Mouse (Mus musculus): ENCODE results near the gene Olfr688. TPM values are rescaled to one million over a fixed set of nuclear protein-coding genes. Genes with fewer than 3 reads are reported as not detected.

The Olfr688 gene
- total RNA-seq (2021): not detected
- long read RNA-seq, experiment 1: 0 reads
- long read RNA-seq, experiment 2: 0 reads

- intact Hi-C loops (cut with DNase I): no loop called here
- TF ChIP-seq CTCF (IDR thresholded peaks at IDR 0.05): no peak
- Histone ChIP-seq H3K4me3 (no peak within 1 kb of the TSS), H3K27ac (no peak within 1 kb of the TSS)
- DNase-seq: no peak
Observed at GRCm38 (mm10) chr7:105287795-105288194, at the start of gene Olfr688. Gene Olfr688, plus strand, starts transcription at chr7:105288095.

- TF ChIP-seq CTCF (IDR thresholded peaks at IDR 0.05): no peak
- no peak for DNase-seq
- H3K27ac ChIP-seq: peak overlapping the region; percentile 53; the same call in 1 of the 2 replicates
- intact Hi-C loops (cut with DNase I): no loop called here
- no peak overlapping the region for H3K4me3 ChIP-seq
Observed at GRCm38 (mm10) chr7:105247671-105248070, 40.2 kb upstream of the Olfr688 start.

- peak; percentile 30; the same call in 1 of the 2 replicates for TF ChIP-seq CTCF (IDR thresholded peaks at IDR 0.05)
- DNase-seq: no peak
- peak overlapping the region; percentile 53; the same call in 1 of the 2 replicates for H3K27ac ChIP-seq
- H3K4me3 ChIP-seq: no peak overlapping the region
- intact Hi-C loops (cut with DNase I): no loop called here
Observed at GRCm38 (mm10) chr7:105248197-105248596, 39.7 kb upstream of the Olfr688 start.

GRCm38 (mm10) chr7:105256656-105257055 lies 31.2 kb upstream of the Olfr688 start:
- DNase-seq: peak; percentile 24
- no peak overlapping the region for H3K4me3 ChIP-seq
- intact Hi-C loops (cut with DNase I): no loop called here

GRCm38 (mm10) chr7:105272426-105272825 lies 15.5 kb upstream of the Olfr688 start:
- TF ChIP-seq CTCF (IDR thresholded peaks at IDR 0.05): no peak
- Histone ChIP-seq H3K4me3 (no peak overlapping the region), H3K27ac (no peak overlapping the region)
- intact Hi-C loops (cut with DNase I): no loop called here
- no peak for DNase-seq

More at GRCm38 (mm10) chr7:105256656-105257055, 31.2 kb upstream of the Olfr688 start:
- no peak overlapping the region for H3K27ac ChIP-seq
- TF ChIP-seq CTCF (IDR thresholded peaks at IDR 0.05): peak; percentile 50

- no peak overlapping the region for H3K27ac ChIP-seq
- no peak for DNase-seq
- intact Hi-C loops (cut with DNase I): no loop called here
- no peak for TF ChIP-seq CTCF (IDR thresholded peaks at IDR 0.05)
- no peak overlapping the region for H3K4me3 ChIP-seq
Observed at GRCm38 (mm10) chr7:105290051-105290450, 2.2 kb downstream of the Olfr688 start.

- DNase-seq: no peak
- no peak for TF ChIP-seq CTCF (IDR thresholded peaks at IDR 0.05)
- intact Hi-C loops (cut with DNase I): no loop called here
- Histone ChIP-seq H3K4me3 (no peak within 1 kb of the TSS), H3K27ac (no peak within 1 kb of the TSS)
Observed at GRCm38 (mm10) chr7:105310865-105311264, 23.0 kb downstream of the Olfr688 start, which contains the start of gene Olfr689. Gene Olfr689, plus strand, starts transcription at chr7:105311165.

GRCm38 (mm10) chr7:105325302-105325701 lies 37.4 kb downstream of the Olfr688 start:
- peak; percentile 30 for TF ChIP-seq CTCF (IDR thresholded peaks at IDR 0.05)
- Histone ChIP-seq H3K4me3 (no peak overlapping the region), H3K27ac (no peak overlapping the region)
- DNase-seq: no peak
- intact Hi-C loops (cut with DNase I): no loop called here

- H3K4me3 ChIP-seq: no peak within 1 kb of the TSS
- no peak for TF ChIP-seq CTCF (IDR thresholded peaks at IDR 0.05)
- no peak within 1 kb of the TSS for H3K27ac ChIP-seq
- intact Hi-C loops (cut with DNase I): no loop called here
- DNase-seq: no peak
Observed at GRCm38 (mm10) chr7:105334004-105334403, 46.1 kb downstream of the Olfr688 start, which contains the start of gene Olfr690. Gene Olfr690, minus strand, starts transcription at chr7:105334104.

Other genes with a start within 250 kb of the Olfr688 start
- not detected for gene Olfr677, start 236.7 kb upstream of the Olfr688 start, total RNA-seq (2021)
- not detected for gene Olfr678, start 223.6 kb upstream of the Olfr688 start, total RNA-seq (2021)
- gene Olfr679, start 206.9 kb upstream of the Olfr688 start, total RNA-seq (2021): not detected
- gene Olfr680-ps1, start 195.3 kb upstream of the Olfr688 start, total RNA-seq (2021): not detected
- gene Olfr681, start 171.3 kb upstream of the Olfr688 start, total RNA-seq (2021): not detected
- not detected for gene Olfr683, start 141.1 kb upstream of the Olfr688 start, total RNA-seq (2021)
- not detected for gene Olfr684, start 124.4 kb upstream of the Olfr688 start, total RNA-seq (2021)
- gene Olfr685, start 102.1 kb upstream of the Olfr688 start, total RNA-seq (2021): not detected
- not detected for gene Olfr686, start 80.6 kb upstream of the Olfr688 start, total RNA-seq (2021)
- gene Olfr689, start 23.1 kb downstream of the Olfr688 start, total RNA-seq (2021): not detected
- gene Olfr690, start 46.0 kb downstream of the Olfr688 start, total RNA-seq (2021): not detected
- gene Olfr691, start 54.2 kb downstream of the Olfr688 start, total RNA-seq (2021): not detected
- gene Olfr692, start 80.1 kb downstream of the Olfr688 start, total RNA-seq (2021): not detected
- gene Gm5901, start 86.9 kb downstream of the Olfr688 start, total RNA-seq (2021): not detected
- gene Fam160a2, start 112.0 kb downstream of the Olfr688 start, total RNA-seq (2021): 10 to 100 TPM in 1 of 2 experiments, 1 to 10 TPM in 1; 9.8 to 10.8 TPM
- gene Cnga4, start 116.5 kb downstream of the Olfr688 start, total RNA-seq (2021): not detected
- not detected for gene Cckbr, start 137.6 kb downstream of the Olfr688 start, total RNA-seq (2021)
- 10 to 100 TPM in 1 of 2 experiments, 1 to 10 TPM in 1; 7.6 to 12.7 TPM for gene Cavin3, start 194.2 kb downstream of the Olfr688 start, total RNA-seq (2021)